Mouse (Mus musculus) liver, adult (tissue): Measurements from ENCODE around the gene Ubap1.

Experiments used
- GATA4 ChIP-seq: IDR thresholded peaks from 2 replicates; pipeline ENCODE4 v1.6.1; 2014; ENCODE audit warnings: mild to moderate bottlenecking, low read length; ENCODE audit not compliant: insufficient replicate concordance

Ubap1 gene

DNA sequence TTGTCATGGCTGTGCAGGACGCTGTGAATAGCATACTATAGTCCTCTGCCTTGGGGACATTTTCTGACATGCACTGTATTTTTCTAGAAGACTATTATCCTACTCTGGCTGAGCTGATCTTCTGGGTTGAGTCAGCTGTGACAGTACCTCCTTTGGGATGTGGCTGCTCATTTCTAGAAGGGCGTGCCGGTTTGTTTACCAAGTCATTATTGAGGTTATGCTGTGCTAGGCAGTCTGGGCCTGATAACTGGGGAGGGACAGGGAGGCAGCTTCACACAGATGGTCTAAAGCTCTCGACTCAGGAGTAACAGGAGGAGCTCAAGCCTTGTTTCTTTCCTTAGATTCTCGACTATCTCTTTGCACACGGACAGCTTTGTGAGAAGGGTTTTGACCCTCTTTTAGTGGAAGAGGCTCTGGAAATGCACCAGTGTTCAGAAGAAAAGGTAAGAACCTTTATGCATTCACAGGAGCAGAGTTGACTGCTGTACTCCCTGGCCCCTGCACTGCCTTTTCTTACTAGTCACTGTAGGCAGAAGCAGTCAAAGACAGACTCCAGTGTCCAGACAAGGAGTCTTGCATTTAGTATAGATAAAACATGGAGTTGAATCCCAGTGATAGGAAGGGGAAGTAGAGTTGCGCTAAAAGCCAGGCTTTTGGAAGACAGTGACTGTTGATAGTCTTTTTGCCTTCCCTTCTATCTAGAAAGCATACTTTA is 39.1 kb downstream of the Ubap1 start:
- no peak for TF ChIP-seq GATA4

DNA sequence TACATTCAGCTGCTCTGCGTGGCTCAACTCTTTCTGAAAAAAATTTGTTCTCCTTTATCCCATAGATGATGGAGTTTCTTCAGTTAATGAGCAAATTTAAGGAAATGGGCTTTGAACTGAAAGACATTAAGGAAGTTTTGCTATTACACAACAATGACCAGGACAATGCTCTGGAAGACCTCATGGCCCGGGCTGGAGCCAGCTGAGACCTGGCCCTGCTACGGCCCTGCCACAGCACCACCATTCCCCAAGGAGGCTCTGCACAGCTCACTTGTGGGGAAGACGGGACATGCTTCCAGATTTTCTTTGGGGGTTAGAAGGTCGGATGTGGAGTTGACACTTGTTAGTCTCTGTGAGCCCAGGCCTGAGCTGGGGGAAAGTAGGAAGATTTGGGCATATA is 39.8 kb downstream of the Ubap1 start:
- no peak for TF ChIP-seq GATA4

DNA sequence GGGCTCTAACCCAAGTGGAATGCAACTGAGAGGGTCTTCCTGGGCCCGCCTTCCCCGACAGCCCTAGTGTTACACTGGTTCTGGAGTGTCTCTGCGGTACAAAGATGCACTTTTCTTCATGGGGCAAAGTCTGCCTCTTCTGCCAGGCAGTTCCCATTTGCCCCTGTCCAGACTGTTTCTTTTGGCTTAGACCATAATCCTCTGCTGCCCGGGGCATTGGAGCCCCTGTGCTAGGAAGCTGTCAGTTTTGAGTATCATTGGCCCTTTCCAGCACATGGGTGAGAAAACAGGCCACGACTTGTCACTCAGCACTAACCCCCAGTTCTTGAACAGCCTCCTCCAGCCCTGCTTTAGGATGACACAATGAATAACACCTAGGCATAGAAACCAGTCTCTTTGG is 40.4 kb downstream of the Ubap1 start:
- no peak for TF ChIP-seq GATA4

DNA sequence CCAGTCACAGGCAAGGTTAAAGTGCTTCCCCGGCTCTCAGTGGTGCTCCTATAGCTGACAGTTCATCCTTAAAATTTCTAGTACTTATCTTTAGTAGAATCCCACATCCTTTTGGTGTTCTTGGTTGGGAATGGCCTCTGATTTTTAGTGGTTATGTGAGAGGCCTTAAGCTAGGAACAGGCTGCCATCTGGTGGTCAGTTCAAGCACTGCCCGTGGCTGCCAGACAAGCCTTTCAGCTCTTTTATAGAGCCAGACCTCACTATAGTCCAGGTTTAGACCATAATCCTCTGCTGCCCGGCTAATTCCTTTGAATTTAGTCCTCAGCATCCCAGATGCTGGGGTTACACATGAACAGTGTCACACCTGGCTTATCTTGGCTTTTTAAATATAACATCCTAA is 41.3 kb downstream of the Ubap1 start:
- no peak for TF ChIP-seq GATA4

DNA sequence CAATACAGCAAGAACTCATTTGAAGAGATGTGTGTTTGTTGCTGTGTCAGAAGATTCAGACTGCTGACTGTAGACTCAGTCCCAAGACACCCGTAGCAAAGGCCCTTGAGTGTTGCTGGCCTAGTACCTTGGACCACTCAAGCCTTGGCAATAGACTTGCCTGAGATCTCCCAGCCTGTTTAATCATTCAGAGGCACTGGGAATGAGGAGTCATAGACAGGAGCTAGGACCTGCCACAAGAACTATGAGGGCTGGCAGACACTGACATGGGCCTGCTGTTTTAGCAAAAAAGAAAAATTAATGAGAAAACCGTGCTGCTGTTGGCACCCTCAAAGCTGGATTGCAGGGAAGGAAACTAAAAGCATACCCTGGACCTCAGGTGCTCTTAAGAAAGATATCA is 42.2 kb downstream of the Ubap1 start:
- no peak for TF ChIP-seq GATA4

DNA sequence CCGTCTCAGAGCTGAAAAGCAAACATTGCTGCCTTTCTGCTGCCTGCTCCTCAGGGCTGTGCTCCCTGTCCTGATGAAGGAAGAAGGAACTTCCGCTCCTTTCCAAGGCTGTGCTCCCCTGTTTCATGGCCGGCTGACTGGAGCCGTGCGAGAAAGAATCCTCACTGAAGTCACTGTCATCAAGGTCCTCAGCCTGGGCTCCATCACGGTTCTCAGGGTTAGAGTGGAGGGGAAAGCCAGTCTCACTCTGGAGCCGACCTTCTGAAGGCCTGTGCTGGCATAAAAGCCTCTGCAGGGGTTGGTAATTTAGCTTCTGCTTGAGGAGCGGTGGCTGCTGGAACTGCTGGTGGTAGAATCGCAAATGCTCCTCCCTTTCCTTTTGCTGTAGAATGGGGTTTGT is 45.9 kb downstream of the Ubap1 start:
- no peak for TF ChIP-seq GATA4

DNA sequence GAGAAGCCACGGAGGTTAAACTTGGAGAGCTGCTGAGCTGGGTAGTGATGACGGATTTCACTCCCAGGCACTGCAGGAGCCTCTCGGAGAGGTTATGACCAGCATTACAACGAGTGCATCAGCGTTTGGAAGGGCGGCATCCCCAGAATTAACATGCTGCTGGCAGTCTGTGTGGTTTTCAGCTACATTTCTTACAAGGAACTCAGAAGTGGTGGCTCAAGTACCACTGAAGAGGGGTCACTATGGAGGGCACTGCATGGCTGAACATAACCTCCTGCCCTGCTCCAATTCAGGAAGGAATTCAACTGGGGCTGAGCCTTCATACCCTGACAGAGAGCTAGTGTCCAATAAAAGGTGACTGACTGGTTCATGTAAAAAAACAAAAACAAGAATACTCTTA is 49.6 kb downstream of the Ubap1 start:
- no peak for TF ChIP-seq GATA4

DNA sequence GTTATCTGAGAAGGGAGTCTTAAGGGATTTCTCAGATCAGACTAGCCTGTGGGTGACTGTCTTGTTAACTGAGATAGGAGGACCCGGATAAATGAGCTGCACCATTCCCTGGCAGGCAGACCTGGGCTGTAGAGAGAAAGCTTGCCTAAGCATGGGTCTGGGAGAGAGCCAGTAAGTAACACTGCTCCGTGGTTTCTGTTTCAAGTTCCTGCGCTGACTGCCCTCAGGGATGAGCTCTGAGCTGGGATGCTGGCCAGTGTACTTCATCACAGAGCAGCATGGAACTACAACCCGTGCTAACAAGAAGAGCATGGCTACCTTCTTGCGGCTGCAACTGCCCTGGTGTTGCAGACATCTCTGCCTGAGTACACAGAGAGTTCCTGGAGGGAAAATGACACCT is 51.1 kb downstream of the Ubap1 start:
- no peak for TF ChIP-seq GATA4

DNA sequence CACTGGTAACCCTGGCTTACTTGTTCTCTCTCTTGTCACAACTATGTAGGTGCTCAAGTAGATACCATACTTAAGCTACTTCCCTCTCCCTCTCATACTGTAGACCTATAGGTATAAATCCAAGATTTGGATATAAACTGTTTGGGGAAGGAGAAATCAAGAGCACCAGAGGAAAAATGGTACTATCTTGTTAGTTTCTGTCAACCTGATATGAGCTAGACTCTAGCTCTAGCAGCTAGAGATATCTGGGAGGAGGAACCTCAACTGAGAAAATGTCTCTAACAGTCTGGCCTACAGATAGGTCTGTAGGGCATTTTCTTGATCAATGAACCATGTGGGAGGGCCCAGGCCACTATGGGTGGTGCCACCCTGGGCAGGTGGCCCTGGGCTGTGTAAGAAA is 52.4 kb downstream of the Ubap1 start:
- TF ChIP-seq GATA4: no peak

DNA sequence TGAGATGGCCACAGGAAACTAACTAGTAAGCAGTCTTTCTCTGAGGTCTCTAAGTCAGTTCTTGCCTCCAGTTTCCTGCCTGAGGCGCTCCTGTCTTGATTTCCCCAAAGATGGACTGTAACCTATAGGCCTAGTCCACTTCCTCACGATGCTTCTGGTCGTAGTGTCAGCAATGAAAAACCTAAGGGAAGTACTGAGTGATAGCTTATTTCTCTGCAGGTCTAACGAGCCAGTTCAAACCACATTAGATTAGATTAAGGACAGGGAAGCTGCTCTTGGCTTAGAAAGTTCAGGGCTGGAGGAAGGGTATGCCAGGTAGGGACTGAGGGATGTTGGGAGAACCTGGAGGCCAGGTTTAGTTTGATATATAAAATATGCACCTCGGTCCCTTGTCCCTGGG is 52.8 kb downstream of the Ubap1 start:
- no peak for TF ChIP-seq GATA4

DNA sequence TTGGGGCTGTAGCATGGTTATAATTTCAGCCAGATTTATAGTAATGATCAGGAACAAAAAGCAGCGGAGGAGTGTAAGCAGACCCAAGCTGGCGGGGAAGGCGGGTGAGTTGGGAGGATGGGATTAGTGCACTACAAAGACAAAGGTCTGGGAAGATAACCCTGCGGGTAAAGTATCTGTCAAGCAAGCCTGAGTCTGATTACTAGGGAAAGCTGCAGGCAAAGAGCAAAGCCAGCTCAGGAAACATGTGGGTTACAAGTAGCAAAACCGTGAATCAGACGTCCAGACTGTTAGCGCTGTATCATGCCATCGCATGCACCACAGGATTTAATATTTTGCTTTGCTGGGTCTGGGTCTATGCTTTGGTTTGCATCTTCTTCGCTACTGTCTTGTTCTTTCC is 57.8 kb downstream of the Ubap1 start:
- TF ChIP-seq GATA4: no peak

DNA sequence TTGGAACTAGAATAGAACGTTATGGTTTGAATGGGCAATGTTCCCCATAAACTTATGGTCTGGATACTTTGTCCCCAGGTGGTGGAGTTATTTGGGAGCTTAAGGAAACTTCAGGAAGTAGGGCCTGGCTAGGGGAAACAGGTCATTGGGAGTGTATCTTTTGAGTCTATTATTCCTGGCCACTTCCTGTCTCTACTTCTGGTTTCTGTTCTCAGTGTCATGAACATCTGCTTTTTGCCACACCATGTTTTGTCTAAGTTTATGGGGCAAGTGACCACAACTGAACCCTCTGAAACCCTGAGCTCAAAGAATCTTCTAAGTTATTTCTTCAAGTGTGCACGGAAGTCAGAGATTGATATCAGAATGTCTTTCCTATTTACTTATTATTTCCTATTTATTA is 58.6 kb downstream of the Ubap1 start:
- TF ChIP-seq GATA4: no peak

DNA sequence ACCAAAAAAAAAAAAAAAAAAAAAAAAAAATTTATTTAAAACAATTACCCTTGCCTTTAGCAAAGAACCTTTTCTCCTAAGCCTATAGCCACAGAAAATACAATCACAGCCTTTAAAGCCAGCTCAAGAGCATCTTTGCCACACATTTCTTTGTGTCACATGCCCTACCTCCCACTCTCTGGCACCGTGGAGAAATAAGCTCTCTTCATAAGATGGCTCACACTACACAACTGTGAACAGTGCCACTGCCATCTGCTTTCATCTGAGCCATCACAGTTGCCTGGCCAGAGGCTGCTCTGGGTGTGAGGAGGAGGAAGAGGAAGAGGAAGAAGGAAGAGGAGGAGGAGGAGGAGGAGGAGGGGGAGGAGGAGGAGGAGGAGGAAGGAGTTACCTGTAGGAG is 60.5 kb downstream of the Ubap1 start:
- TF ChIP-seq GATA4: no peak

DNA sequence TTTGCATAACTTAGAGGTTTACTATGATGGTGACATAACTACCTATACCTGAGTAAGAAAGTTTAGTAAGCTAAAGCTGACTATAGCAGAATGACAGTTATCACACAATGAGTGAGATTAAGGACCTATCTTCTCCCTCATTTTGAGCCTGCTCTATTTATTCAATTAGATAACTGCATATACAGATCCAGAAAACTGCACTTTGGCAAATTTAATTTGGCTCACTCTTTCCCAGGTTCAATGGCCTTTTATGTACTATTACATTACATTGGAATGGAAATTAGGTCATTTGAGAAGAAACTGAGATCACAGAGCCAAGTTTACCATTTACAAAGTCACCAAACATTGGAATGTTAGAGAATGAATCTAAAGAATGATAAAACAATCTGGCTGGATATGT is 68.2 kb downstream of the Ubap1 start:
- TF ChIP-seq GATA4: no peak

DNA sequence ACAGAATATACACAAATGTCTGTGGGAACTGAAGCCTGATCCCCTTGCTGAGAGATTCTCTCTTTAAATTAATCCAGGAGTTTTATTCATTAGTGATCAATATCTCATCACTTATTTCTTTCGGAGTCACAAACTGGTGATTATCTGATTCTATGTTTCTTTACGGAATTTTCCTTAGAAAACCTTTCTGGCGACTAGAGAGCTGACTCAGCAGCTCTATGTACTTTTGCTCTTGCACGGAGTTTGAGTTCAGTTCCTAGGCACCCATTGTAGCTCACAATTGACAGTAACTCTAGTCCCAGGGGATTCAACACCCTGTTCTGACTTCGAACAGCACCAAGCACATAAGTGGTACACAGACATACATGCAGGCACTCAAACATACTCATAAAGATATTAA is 90.1 kb downstream of the Ubap1 start:
- no peak for TF ChIP-seq GATA4
